ENCODE assay signal across 8 mouse cellular contexts in genomic region chr5:114175596-114176171, GRCm38 (mm10). TPM values are rescaled to one million over a fixed set of nuclear protein-coding genes. Genes with fewer than 3 reads are reported as not detected.
DNase-seq lines count a peak whose midpoint lies in the region; ATAC-seq and TF ChIP-seq lines count a peak whose summit lies in the region.

No protein-coding gene starts in this region.

- peak; percentile 88 for ATAC-seq in embryonic facial prominence, embryonic 13.5 days (ENCODE audit: insufficient number of reproducible peaks, insufficient read depth, low FRiP score, low TSS enrichment, low read depth)
- peak; percentile 92 for ATAC-seq in limb, embryonic 12.5 days (ENCODE audit: insufficient number of reproducible peaks, insufficient read depth, low FRiP score, low TSS enrichment, low read depth)
- peak; percentile 71; the same call in 1 of the 2 replicates for ATAC-seq in midbrain, embryonic 14.5 days (ENCODE audit: low FRiP score, low TSS enrichment)

- H3K9me3 ChIP-seq in embryonic facial prominence, embryonic 13.5 days, result no peaks in the 10 kb centered on the region
- H3K9me3 ChIP-seq in limb, embryonic 12.5 days, result no peaks in the 10 kb centered on the region
- H3K9me3 ChIP-seq in midbrain, embryonic 14.5 days (ENCODE audit: control insufficient read depth, low read length), result no peaks in the 10 kb centered on the region

- peak overlapping the region; percentile 74 for H3K9ac ChIP-seq in embryonic facial prominence, embryonic 13.5 days
- peak overlapping the region; percentile 56 for H3K9ac ChIP-seq in limb, embryonic 12.5 days (replicated peaks)
- H3K9ac ChIP-seq in midbrain, embryonic 14.5 days (replicated peaks; ENCODE audit: low read length), result peak overlapping the region; percentile 42; the same call in 1 of the 2 replicates

- peaks cover 9% of the 10 kb centered on the region for H3K27me3 ChIP-seq in embryonic facial prominence, embryonic 13.5 days
- peaks cover 8% of the 10 kb centered on the region for H3K27me3 ChIP-seq in limb, embryonic 12.5 days
- H3K27me3 ChIP-seq in midbrain, embryonic 14.5 days (ENCODE audit: control insufficient read depth, insufficient read depth, low read length), result peaks cover 16% of the 10 kb centered on the region; the same call in 1 of the 2 replicates
- H3K27me3 ChIP-seq in spleen, adult 2 months (ENCODE audit: control insufficient read depth, insufficient read depth, low read length), result no peaks in the 10 kb centered on the region

- peak; percentile 99 for DNase-seq in 416B (ENCODE audit: low read depth)
- peak; percentile 81 to 93 for DNase-seq in adrenal gland, postnatal 4 days (ENCODE audit: low spot score in 2 of 2)
- DNase-seq in heart, adult 18-20 months, result peak; percentile 98 to 99
- peak; percentile 95 for DNase-seq in kidney, adult 18-20 months
- DNase-seq in midbrain, embryonic 14.5 days, result peak; percentile 71
- DNase-seq in spleen, adult 2 months (ENCODE audit: low read depth in 1 of 2, low spot score in 2 of 2), result peak in 1 of 2 experiments; percentile 58

- H3K36me3 ChIP-seq in embryonic facial prominence, embryonic 13.5 days, result no peaks in the 10 kb centered on the region
- H3K36me3 ChIP-seq in limb, embryonic 12.5 days, result no peaks in the 10 kb centered on the region
- H3K36me3 ChIP-seq in midbrain, embryonic 14.5 days (ENCODE audit: control insufficient read depth, insufficient read depth, low read length), result no peaks in the 10 kb centered on the region
- H3K36me3 ChIP-seq in spleen, adult 2 months (ENCODE audit: control insufficient read depth, insufficient read depth, low read length), result no peaks in the 10 kb centered on the region

- H3K4me1 ChIP-seq in embryonic facial prominence, embryonic 13.5 days, result peaks cover 14% of the 10 kb centered on the region
- H3K4me1 ChIP-seq in limb, embryonic 12.5 days (replicated peaks), result peaks cover 6% of the 10 kb centered on the region; the same call in 1 of the 2 replicates
- 0 out of 2 replicates have a peak, but pooled peaks cover 3% of the 10 kb centered on the region for H3K4me1 ChIP-seq in midbrain, embryonic 14.5 days (ENCODE audit: control insufficient read depth, insufficient read depth, low read length)
- peaks cover 5% of the 10 kb centered on the region; the same call in 1 of the 2 replicates for H3K4me1 ChIP-seq in spleen, adult 2 months (ENCODE audit: control insufficient read depth, insufficient read depth, insufficient read length)

- WGBS in embryonic facial prominence, embryonic 13.5 days, result under 1% methylated on average over 26 of the region's 26 CpGs
- under 1% methylated on average over 26 of the region's 26 CpGs for WGBS in limb, embryonic 12.5 days
- WGBS in midbrain, embryonic 14.5 days, result under 1% methylated on average over 26 of the region's 26 CpGs
- 2% methylated on average over 23 of the region's 26 CpGs for WGBS in spleen, adult 2 months

- H3K4me3 ChIP-seq in embryonic facial prominence, embryonic 13.5 days, result peak overlapping the region; percentile 53
- peak overlapping the region; percentile 56 for H3K4me3 ChIP-seq in limb, embryonic 12.5 days (replicated peaks)
- H3K4me3 ChIP-seq in midbrain, embryonic 14.5 days (replicated peaks; ENCODE audit: low read depth, low read length), result peak overlapping the region; percentile 22
- peak overlapping the region; percentile 51 for H3K4me3 ChIP-seq in spleen, adult 2 months (ENCODE audit: extremely low read depth, insufficient read depth, insufficient read length)

- no peak for TF ChIP-seq POLR2A in spleen, adult 2 months (IDR thresholded peaks at IDR 0.05; ENCODE audit: low read depth, low read length)

- H3K27ac ChIP-seq in embryonic facial prominence, embryonic 13.5 days, result peak overlapping the region; percentile 14; the same call in 1 of the 2 replicates
- H3K27ac ChIP-seq in limb, embryonic 12.5 days, result peak overlapping the region; percentile 67; the same call in 1 of the 2 replicates
- H3K27ac ChIP-seq in midbrain, embryonic 14.5 days (replicated peaks; ENCODE audit: low read depth, low read length), result no peak overlapping the region
- peak overlapping the region; percentile 49 for H3K27ac ChIP-seq in spleen, adult 2 months (ENCODE audit: insufficient read depth, low read length)

- TF ChIP-seq CTCF in spleen, adult 2 months (IDR thresholded peaks at IDR 0.05; ENCODE audit: extremely low read depth, insufficient read depth, insufficient read length, insufficient replicate concordance), result no peak

- H3K4me2 ChIP-seq in embryonic facial prominence, embryonic 13.5 days, result peak overlapping the region; percentile 73
- peak overlapping the region; percentile 80 for H3K4me2 ChIP-seq in limb, embryonic 12.5 days
- H3K4me2 ChIP-seq in midbrain, embryonic 14.5 days (ENCODE audit: low read length), result peak overlapping the region; percentile 52

RNA-seq across cellular contexts. Expression of gene Acacb, which starts 29.3 kb away (rescaled TPM):
- total RNA-seq in adrenal gland, postnatal 4 days (2021), result 10 to 100 TPM; 25.6 to 31.5 TPM
- polyA plus RNA-seq in embryonic facial prominence, embryonic 13.5 days (2015; fragmentation: Nextera tagmentation; extraction: Ambion mirVana), result 2.7 and 3.6 TPM in 2 replicates
- total RNA-seq in heart, adult 18-20 months (2021), result 100 to 1,000 TPM; 238 to 247 TPM
- polyA plus RNA-seq in limb, embryonic 12.5 days (2016; fragmentation: Nextera tagmentation; extraction: Ambion mirVana), result 4.7 TPM in 2 replicates
- 3.6 and 5.6 TPM in 2 replicates for polyA plus RNA-seq in midbrain, embryonic 14.5 days (2014; fragmentation: Nextera tagmentation; extraction: Ambion mirVana)
- polyA plus RNA-seq in spleen, adult 2 months (2012; rRNA removed), result 9.2 and 9.3 TPM in 2 replicates

RNA-seq across cellular contexts. Expression of gene Ung, which starts 45.5 kb away (rescaled TPM):
- 10 to 100 TPM; 15.3 to 17.0 TPM for total RNA-seq in adrenal gland, postnatal 4 days (2021)
- polyA plus RNA-seq in embryonic facial prominence, embryonic 13.5 days (2015; fragmentation: Nextera tagmentation; extraction: Ambion mirVana), result 43.6 and 48.2 TPM in 2 replicates
- 10 to 100 TPM; 24.8 to 26.0 TPM for total RNA-seq in heart, adult 18-20 months (2021)
- polyA plus RNA-seq in limb, embryonic 12.5 days (2016; fragmentation: Nextera tagmentation; extraction: Ambion mirVana), result 61.7 and 63.0 TPM in 2 replicates
- 5.4 TPM in 2 replicates for polyA plus RNA-seq in midbrain, embryonic 14.5 days (2014; fragmentation: Nextera tagmentation; extraction: Ambion mirVana)
- 5.7 and 8.8 TPM in 2 replicates for polyA plus RNA-seq in spleen, adult 2 months (2012; rRNA removed)

RNA-seq across cellular contexts. Expression of gene Alkbh2, which starts 47.7 kb away (rescaled TPM):
- total RNA-seq in adrenal gland, postnatal 4 days (2021), result 10 to 100 TPM in 1 of 2 experiments, 1 to 10 TPM in 1; 7.9 to 12.9 TPM
- 11.7 and 11.8 TPM in 2 replicates for polyA plus RNA-seq in embryonic facial prominence, embryonic 13.5 days (2015; fragmentation: Nextera tagmentation; extraction: Ambion mirVana)
- total RNA-seq in heart, adult 18-20 months (2021), result 1 to 10 TPM; 1.3 to 1.5 TPM
- 13.8 and 16.1 TPM in 2 replicates for polyA plus RNA-seq in limb, embryonic 12.5 days (2016; fragmentation: Nextera tagmentation; extraction: Ambion mirVana)
- polyA plus RNA-seq in midbrain, embryonic 14.5 days (2014; fragmentation: Nextera tagmentation; extraction: Ambion mirVana), result 5.2 and 5.3 TPM in 2 replicates
- polyA plus RNA-seq in spleen, adult 2 months (2012; rRNA removed), result 9.0 and 9.8 TPM in 2 replicates
